Mouse (Mus musculus) bone marrow macrophage, adult 2 months (primary cell): ENCODE data around the gene Tspan12.

Experiments used
- CTCF ChIP-seq: IDR thresholded peaks from 2 replicates; pipeline ENCODE4 v1.5.1; 2012; ENCODE audit warnings: low read depth, mild to moderate bottlenecking, low read length, moderate library complexity
- POLR2A ChIP-seq: IDR thresholded peaks from 2 replicates; pipeline ENCODE4 v1.6.1; 2012; ENCODE audit warnings: mild to moderate bottlenecking, low read depth, low read length, borderline replicate concordance

- TF ChIP-seq POLR2A (no peak), CTCF (no peak)
Measured at GRCm38 (mm10) chr6:21774213-21774916, 78.0 kb downstream of the Tspan12 start.
